Mouse (Mus musculus): ENCODE data around the gene Gpr173. TPM values are rescaled to one million over a fixed set of nuclear protein-coding genes. Genes with fewer than 3 reads are reported as not detected.
A peak's percentile ranks its signal among the peaks of the same experiment; 100 is the strongest.
"Not testable (repeated sequence)": the region's sequence is repeated elsewhere in the genome, so short reads cannot be mapped to it uniquely, and the experiment has no call there.

Gpr173 gene
- total RNA-seq (2021), result under 1 TPM; 0.28 to 0.84 TPM
- long read RNA-seq, experiment 1, result 0 reads
- long read RNA-seq, experiment 2, result 0 reads

- DNase-seq, result peak; percentile 25 to 33
- intact Hi-C loops (cut with DNase I), result no loop called here
Measured at GRCm38 (mm10) chrX:152368397-152369273, at the start of gene Gpr173. Gene Gpr173 (minus strand): TSS chrX:152368704.

GRCm38 (mm10) chrX:152403251-152403650 is 34.7 kb upstream of the Gpr173 start:
- intact Hi-C loops (cut with DNase I), result no loop called here
- DNase-seq, result no peak

DNA sequence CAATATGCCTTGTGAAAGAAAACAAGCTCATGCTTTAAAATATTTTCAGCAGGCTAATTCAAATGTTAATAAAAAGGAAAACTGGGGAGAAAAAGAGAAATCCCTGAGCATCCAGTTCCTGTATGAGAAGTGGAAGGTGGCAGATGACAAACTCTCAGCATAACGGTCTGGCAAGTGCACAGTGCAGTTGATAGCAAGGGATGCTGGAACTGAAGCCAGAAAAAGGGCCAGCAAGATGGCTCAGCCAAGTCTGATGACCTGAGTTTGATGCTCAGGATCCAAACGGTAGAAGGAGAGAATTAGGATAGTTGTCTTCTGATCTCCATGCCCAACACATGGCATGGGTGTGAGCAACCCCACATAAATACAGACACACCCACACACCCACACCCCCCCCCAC is 31.6 kb upstream of the Gpr173 start:
- DNase-seq, result no peak
- intact Hi-C loops (cut with DNase I), result no loop called here

DNA sequence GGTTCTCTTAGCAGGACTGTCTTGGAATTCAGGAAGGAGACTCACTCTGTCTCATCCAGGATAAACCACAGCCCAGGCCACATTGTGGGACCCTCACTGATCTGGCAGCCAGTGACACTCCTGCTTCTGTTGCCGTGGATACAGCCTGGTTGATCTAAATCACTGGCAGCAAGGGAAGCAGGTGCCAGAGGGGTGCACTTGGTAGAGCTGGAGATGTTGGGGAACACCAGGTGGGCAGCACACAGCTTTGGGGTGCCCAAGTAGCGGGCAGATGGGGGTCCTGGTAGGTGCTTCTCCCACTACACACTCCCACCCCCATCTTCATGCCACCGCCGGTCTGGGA is 479 bp downstream of the Gpr173 start:
- intact Hi-C loops (cut with DNase I), result no loop called here

DNA sequence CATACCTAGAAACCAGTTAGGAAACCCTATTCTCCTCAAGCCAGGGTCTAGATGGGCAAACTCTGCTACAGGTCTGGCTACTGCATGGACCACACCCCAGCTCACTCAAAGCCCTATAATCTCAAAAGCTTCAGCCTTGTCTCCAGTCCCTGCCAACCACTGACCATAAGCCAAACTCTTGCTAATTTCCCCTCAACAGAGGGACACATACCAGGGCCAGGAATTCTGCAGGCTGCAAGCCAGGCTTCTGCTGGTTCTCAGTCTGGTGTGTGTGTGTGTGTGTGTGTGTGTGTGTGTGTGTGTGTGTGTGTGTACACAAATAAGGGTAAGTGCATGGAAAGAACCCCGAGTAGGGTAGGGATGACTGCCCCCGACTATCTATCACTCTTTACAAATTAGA is 2.1 kb downstream of the Gpr173 start:
- intact Hi-C loops (cut with DNase I), result no loop called here

More for the DNA sequence above, 479 bp downstream of the Gpr173 start:
- no peak for DNase-seq

GRCm38 (mm10) chrX:152352553-152353153 is 15.9 kb downstream of the Gpr173 start:
- no peak for DNase-seq
- intact Hi-C loops (cut with DNase I), result loop anchor here (5.0 kb wide), 1 partner anchor 115 kb away; no protein-coding TSS in a partner anchor

More for the DNA sequence above, 2.1 kb downstream of the Gpr173 start:
- DNase-seq, result no peak

DNA sequence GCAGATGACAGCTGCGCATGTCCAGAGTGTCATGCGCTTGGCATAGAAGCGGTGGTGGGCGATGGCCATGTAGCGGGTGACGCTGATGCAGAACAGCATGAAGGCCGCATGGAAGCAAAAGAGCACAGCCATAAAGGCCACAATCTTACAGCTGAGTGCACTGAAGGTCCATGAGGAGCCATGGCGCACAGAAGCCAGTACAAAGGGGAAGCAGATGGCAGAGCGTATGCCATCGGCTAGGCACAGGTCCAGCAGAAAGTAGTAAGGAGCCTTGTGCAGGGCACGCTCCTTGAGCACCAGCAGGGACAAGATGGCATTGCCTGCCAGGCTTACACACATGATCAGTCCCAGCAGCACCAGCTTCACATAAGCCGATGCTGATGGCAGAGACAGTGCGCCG is 21.5 kb downstream of the Gpr173 start:
- intact Hi-C loops (cut with DNase I), result no loop called here
- no peak for DNase-seq

- intact Hi-C loops (cut with DNase I), result no loop called here
- no peak for DNase-seq
Measured at GRCm38 (mm10) chrX:152346587-152346986, 21.9 kb downstream of the Gpr173 start.

DNA sequence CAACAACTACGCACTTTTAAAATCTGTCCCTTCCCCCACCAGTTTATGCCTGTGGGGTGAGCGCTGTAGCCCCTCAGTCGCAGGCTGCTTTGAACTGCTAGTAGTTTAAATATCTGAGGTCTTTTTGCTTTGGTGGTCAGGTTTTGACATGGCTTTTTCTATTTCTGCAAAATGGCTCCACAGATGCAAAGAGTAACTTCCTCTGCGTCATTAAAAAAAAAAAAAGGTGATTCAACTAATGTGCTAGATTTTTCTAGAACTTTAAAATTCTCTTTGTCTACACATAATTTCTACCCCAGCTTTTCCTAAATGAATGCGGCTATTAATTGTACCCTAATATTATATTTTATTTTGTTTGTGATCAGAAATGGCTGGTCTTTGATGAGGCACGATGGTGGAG is 25.6 kb downstream of the Gpr173 start:
- intact Hi-C loops (cut with DNase I), result no loop called here

GRCm38 (mm10) chrX:152342358-152342901 is 26.1 kb downstream of the Gpr173 start, which contains the start of gene Tspyl2:
Gene Tspyl2 (minus strand): TSS chrX:152342425.
- DNase-seq, result peak; percentile 81 to 89
- intact Hi-C loops (cut with DNase I), result no loop called here

More for the DNA sequence above, 25.6 kb downstream of the Gpr173 start:
- no peak for DNase-seq

DNA sequence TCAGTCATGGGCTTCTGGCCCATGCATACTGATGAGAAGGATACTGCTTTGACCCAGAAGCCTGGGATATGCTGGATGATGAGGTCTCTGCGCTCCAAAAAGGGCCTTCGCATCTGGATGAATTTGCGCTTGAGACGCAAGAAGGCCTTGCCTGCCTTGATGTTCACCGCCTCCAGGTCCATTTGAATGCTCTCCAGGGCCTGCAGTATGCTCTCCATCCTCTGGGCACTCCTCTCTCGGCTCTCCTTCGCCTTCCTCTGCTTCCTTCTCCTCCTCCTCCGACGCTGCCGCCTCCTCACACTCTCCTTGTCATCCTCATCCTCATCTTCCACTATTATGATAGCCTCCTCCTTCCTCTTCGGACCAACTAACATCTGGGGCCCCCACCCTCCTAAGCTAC is 27.0 kb downstream of the Gpr173 start:
- DNase-seq, result no peak
- intact Hi-C loops (cut with DNase I), result no loop called here

- intact Hi-C loops (cut with DNase I), result no loop called here
- DNase-seq, result peak; percentile 79 to 81
Measured at GRCm38 (mm10) chrX:152336546-152337332, 31.8 kb downstream of the Gpr173 start.

DNA sequence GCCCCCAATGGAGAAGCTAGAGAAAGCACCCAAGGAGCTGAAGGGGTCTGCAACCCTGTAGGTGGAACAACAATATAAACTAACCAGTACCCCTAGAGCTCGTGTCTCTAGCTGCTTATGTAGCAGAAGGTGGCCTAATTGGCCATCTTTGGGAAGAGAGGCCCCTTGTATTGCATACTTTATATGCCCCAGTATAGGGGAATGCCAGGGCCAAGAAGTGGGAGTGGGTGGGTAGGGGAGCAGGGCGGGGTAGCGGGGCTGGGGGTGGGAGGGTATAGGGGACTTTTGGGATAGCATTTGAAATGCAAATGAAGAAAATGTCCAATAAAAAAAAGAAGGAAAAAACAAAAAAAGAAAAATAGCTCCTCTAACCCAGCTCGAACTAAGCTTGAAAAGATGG is 32.4 kb downstream of the Gpr173 start:
- intact Hi-C loops (cut with DNase I); DNase-seq: not testable (repeated sequence)

- DNase-seq; intact Hi-C loops (cut with DNase I): not testable (repeated sequence)
Measured at GRCm38 (mm10) chrX:152329400-152329799, 39.1 kb downstream of the Gpr173 start.

DNA sequence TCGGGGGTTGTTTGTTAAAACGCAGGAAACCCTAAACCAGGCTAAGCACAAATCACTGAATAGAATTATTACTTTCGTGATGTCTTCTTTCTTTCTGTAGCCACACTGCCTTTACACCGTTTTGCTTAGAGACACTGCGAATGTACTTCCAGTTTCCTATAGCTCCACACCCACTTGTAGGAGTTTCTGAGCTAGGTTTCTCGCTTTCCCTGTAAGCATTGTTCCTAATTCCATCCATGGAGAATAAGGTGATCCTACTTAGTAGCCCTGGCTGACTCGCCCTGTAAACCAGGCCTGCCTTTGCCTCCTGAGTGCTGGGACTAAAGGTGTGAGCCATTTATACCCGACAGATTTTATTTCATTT is 40.8 kb downstream of the Gpr173 start:
- no peak for DNase-seq
- intact Hi-C loops (cut with DNase I), result no loop called here

GRCm38 (mm10) chrX:152326996-152327688 is 41.4 kb downstream of the Gpr173 start, which contains the start of gene Kantr:
Gene Kantr (minus strand): TSS chrX:152327495.
- DNase-seq, result peak; percentile 39 to 75
- intact Hi-C loops (cut with DNase I), result no loop called here

- intact Hi-C loops (cut with DNase I), result no loop called here
Measured at GRCm38 (mm10) chrX:152323584-152323983, 44.9 kb downstream of the Gpr173 start.

DNA sequence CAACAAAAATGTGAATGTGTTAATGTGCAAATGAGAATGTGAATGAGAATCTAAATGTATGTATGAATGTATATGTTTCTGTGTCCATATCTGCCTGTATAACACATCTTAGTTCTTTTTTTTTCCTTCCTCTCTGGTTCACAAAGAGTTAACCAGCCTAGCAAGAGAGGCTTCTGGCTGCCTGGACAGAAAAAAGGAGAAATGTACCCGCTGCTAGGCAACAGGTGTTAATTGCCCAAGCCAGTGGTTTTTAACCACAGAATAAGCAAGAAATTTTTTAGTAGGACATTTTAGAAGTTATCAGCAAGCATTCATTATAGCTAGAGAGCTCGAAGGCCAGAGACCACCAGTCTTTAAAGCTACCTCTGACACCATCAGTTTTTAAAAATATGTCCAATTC is 45.7 kb downstream of the Gpr173 start:
- no peak for DNase-seq
- intact Hi-C loops (cut with DNase I), result no loop called here

More at GRCm38 (mm10) chrX:152323584-152323983, 44.9 kb downstream of the Gpr173 start:
- DNase-seq, result no peak

- DNase-seq, result no peak
- intact Hi-C loops (cut with DNase I), result no loop called here
Measured at GRCm38 (mm10) chrX:152320535-152320934, 48.0 kb downstream of the Gpr173 start.

DNA sequence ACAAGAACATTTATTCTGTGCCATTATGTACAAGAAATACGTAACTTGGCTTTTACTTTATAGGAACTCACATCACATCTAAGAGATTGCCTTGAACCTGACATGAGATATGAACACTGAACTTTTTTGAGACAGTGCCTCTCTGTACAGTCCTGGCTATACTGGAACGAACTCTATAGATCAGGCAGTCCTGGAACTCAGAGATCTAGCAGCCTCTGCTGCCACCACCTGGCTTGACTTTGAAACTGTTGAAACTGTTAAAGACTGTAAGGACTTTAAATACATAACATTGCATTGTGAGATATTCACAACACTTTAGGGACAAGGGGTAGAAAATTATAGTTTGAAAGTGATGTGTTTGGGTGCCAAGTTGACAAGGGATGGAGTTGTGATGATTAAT is 60.6 kb downstream of the Gpr173 start:
- no peak for DNase-seq
- intact Hi-C loops (cut with DNase I), result no loop called here

All from gastrocnemius, postnatal 36 days (tissue).